Mouse (Mus musculus): Measurements from ENCODE around the gene Crygf. TPM values are rescaled to one million over a fixed set of nuclear protein-coding genes. Genes with fewer than 3 reads are reported as not detected.
"Not testable (repeated sequence)": the region's sequence is repeated elsewhere in the genome, so short reads cannot be mapped to it uniquely, and the experiment has no call there.

Crygf gene
- polyA plus RNA-seq (2015; fragmentation: Nextera tagmentation; extraction: Ambion mirVana) = not detected in 2 replicates

DNA sequence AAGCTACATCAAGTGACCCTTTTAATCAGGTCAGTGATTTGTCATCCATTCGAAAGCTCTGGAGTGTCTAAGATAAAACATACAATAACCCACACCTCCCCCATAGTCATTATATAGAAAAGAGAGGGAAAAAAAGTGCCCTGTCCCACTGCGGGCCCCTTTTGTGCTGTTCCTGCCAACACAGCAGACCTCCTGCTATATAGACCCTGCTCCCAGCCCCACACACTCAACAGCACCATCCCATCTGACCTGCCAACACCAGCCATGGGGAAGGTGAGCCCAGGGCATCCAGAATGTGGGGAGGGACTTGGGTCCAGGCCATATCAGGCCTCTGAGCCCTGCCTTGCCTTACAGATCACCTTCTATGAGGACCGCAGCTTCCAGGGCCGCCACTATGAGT, at the start of gene Crygf:
Crygf (plus strand) TSS at position 227 of the 400 bp plus-strand sequence.
- H3K9ac ChIP-seq (replicated peaks) = no peak within 1 kb of the TSS

DNA sequence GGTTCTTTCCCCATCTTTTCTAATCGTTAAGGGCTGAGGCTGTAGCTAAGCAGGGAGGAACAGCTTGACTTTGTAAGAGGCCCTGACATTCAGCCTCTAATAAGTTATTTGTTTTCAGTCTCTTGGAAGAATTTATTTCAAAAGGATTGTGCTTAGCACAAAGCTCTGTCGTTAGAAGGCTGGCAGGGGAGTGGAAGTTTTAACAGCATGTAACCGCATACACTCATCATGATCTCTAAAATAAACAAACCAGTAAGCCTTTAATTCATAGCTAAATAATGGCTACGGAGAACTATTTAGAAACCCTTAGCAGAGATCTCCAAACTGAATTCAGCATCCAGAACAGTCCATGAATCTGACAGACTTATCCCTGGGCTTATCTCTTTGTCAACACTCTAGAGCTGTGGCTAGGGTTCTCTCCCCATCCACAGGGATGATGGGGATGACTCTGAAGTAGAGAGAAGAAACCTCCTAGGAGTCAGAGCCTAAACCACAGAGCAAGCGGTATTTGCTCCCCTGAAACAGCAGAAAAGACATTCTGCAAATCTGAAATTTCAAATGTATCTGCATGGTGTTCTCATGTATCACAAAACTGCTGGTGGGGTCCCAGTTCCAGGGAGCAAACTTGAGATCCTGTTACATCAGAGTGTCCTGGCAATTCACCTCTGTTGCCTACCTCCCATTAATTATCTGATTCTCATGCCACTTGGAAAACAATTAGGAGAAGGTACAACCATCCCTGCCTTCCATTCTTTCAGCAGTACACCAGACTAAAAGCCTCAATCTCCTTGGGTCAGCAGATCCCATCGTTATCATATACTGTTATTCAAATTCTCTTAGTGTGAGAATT, 734 bp upstream of the Crygf start:
- no peak overlapping the region for H3K27ac ChIP-seq (replicated peaks)
- H3K4me1 ChIP-seq = no peaks in the 10 kb centered on the region
- no peak overlapping the region for H3K4me3 ChIP-seq
- WGBS = 18% methylated on average over 6 of the region's 6 CpGs
- no peaks in the 10 kb centered on the region for H3K36me3 ChIP-seq
- no peak for ATAC-seq (replicated peaks)
- no peaks in the 10 kb centered on the region for H3K9me3 ChIP-seq
- no peak overlapping the region for H3K4me2 ChIP-seq (replicated peaks)
- H3K9ac ChIP-seq (replicated peaks) = no peak overlapping the region
- no peaks in the 10 kb centered on the region for H3K27me3 ChIP-seq

More for the DNA sequence above, at the start of gene Crygf:
- no peak within 1 kb of the TSS for H3K4me2 ChIP-seq (replicated peaks)
- H3K27ac ChIP-seq (replicated peaks) = no peak within 1 kb of the TSS
- H3K4me1 ChIP-seq = no peaks in the 10 kb centered on the region
- no peaks in the 10 kb centered on the region for H3K9me3 ChIP-seq
- H3K4me3 ChIP-seq = no peak within 1 kb of the TSS
- ATAC-seq (replicated peaks) = peak; percentile 53; the same call in 1 of the 2 replicates
- WGBS = 51% methylated on average over 4 of the region's 4 CpGs
- H3K27me3 ChIP-seq = no peaks in the 10 kb centered on the region
- H3K36me3 ChIP-seq = no peaks in the 10 kb centered on the region

DNA sequence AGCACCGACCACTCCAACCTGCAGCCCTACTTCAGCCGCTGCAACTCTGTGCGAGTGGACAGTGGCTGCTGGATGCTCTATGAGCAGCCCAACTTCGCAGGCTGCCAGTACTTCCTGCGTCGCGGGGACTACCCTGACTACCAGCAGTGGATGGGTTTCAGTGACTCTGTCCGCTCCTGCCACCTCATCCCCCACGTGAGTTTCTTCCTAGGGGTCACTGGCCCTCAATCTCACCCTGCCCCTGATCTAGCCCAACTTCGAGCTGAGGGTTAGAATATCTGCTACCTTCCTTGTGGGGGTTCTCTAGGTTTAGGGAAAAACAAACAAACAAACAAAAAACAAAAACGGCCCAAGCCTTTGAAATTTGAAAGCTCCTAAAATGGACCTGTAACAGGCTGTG, 376 bp downstream of the Crygf start:
- WGBS = 84% methylated on average over 11 of the region's 11 CpGs
- not testable (repeated sequence) for H3K4me2 ChIP-seq (replicated peaks); H3K4me3 ChIP-seq; H3K9ac ChIP-seq (replicated peaks); H3K27me3 ChIP-seq; H3K9me3 ChIP-seq; ATAC-seq (replicated peaks); H3K4me1 ChIP-seq; H3K36me3 ChIP-seq; H3K27ac ChIP-seq (replicated peaks)

DNA sequence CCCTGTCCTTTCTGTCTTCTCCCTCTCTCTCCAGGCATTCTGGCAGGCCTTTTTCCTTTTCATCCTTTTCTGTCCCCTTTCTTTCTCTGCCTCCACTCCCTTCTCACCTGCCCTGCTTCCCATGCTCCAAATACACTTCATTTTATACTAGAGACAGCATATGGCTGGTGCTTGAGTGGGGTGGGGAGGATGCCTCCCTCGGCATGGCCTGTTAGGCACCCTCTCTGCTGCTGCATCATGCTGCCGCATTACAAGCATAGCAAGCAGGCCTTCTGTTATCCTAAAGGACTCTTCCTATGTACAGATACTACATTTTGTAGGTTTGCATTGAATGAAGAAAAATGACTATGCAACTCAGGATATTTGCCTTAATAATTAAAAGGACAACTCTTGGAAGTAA, 3.7 kb downstream of the Crygf start:
- no peak overlapping the region for H3K9ac ChIP-seq (replicated peaks)
- H3K9me3 ChIP-seq = no peaks in the 10 kb centered on the region
- H3K36me3 ChIP-seq = no peaks in the 10 kb centered on the region
- no peak for ATAC-seq (replicated peaks)
- 71% methylated on average over 2 of the region's 2 CpGs for WGBS
- no peaks in the 10 kb centered on the region for H3K4me1 ChIP-seq
- H3K4me2 ChIP-seq (replicated peaks) = no peak overlapping the region
- no peak overlapping the region for H3K4me3 ChIP-seq
- no peak overlapping the region for H3K27ac ChIP-seq (replicated peaks)
- no peaks in the 10 kb centered on the region for H3K27me3 ChIP-seq

DNA sequence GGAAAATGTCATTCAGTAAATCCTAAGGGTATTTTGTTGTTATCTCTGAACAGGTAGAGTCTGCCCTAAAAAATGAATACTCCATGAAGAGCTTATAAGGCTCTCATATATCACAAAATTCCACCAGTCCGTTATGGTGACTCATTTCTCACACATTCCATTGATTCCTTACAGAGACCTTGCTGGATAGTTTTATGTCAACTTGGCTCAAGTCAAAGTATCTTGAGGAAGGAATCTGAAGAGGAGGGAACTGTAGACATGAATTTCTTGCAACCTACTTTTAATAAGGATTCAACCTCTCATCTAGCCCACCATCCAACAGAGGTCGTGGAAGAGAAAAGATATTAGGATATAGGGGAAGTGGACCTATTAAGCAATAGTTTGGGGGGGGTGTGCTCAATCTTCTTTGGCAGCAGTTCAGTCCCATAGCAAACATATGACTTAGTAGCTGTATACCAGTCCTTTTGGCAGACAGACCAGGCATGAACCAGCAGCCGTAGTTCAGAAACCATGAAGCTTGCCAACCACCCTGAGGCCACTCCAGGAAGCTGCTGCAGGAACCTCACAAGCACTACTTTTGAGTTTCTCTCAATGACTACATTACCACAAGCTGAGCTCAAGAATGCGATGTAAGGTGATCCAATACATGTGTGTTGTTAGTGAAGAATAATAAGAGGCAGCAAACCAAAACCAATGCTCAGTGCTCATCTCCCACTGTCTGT, 5.9 kb downstream of the Crygf start:
- Histone ChIP-seq H3K27me3 (no peaks in the 10 kb centered on the region), H3K36me3 (no peaks in the 10 kb centered on the region), H3K4me2 (replicated peaks) (no peak overlapping the region), H3K4me3 (no peak overlapping the region), H3K9ac (replicated peaks) (no peak overlapping the region), H3K4me1 (no peaks in the 10 kb centered on the region), H3K27ac (replicated peaks) (no peak overlapping the region), H3K9me3 (no peaks in the 10 kb centered on the region)
- ATAC-seq (replicated peaks) = no peak
- 83% methylated on average over 4 of the region's 4 CpGs for WGBS

Other genes starting within 250 kb of the Crygf start
- gene Map2, start 248.8 kb downstream of the Crygf start, polyA plus RNA-seq (2015; fragmentation: Nextera tagmentation; extraction: Ambion mirVana) = 438 and 448 TPM in 2 replicates